Mouse (Mus musculus) olfactory bulb, adult 2 months (tissue): ENCODE data around the gene Akap13.

ENCODE experiments used
- CTCF ChIP-seq: fragments of 200-500 bp; IDR thresholded peaks from 2 replicates; pipeline ENCODE4 v1.5.1; 2012; ENCODE audit warnings: low read depth, mild to moderate bottlenecking, low read length, moderate library complexity; ENCODE audit not compliant: insufficient read depth
- POLR2A ChIP-seq: fragments of 200-500 bp; IDR thresholded peaks from 2 replicates; pipeline ENCODE4 v1.6.1; 2012; ENCODE audit warnings: mild to moderate bottlenecking, low read depth, low read length, moderate library complexity; ENCODE audit not compliant: insufficient read depth

- TF ChIP-seq POLR2A (no peak), CTCF (no peak)
Measured at GRCm38 (mm10) chr7:75700771-75701345, 245.5 kb downstream of the Akap13 start.
